Mouse (Mus musculus): ENCODE measurements around the gene Gm21874.
"Not testable (repeated sequence)": the region's sequence is repeated elsewhere in the genome, so short reads cannot be mapped to it uniquely, and the experiment has no call there.

The Gm21874 gene

GRCm38 (mm10) chrY:9416048-9416447 lies at the start of gene Gm21874:
TSS of gene Gm21874 (minus strand) at chrY:9416148.
- not testable (repeated sequence) for DNase-seq (ENCODE audit: low spot score)

All from T-cell, adult 2 months (primary cell).